Mouse (Mus musculus) midbrain, embryonic 15.5 days (tissue): ENCODE results near the gene Prcc. TPM values are rescaled to one million over a fixed set of nuclear protein-coding genes. Genes with fewer than 3 reads are reported as not detected.
"Not testable (repeated sequence)": the region's sequence is repeated elsewhere in the genome, so short reads cannot be mapped to it uniquely, and the experiment has no call there.

Experiments used
- ATAC-seq: fragments of 200-750 bp; cut with Nextera tagmentation; replicated peaks from 2 replicates; pipeline ENCODE4 v1.8.0; 2017; ENCODE audit warnings: moderate TSS enrichment
- H3K27ac ChIP-seq: fragments of 300-500 bp; sonication (generic); 2 replicates; pipeline ENCODE4 v1.5.1; 2015; ENCODE audit warnings: mild to moderate bottlenecking, inconsistent platforms
- H3K27me3 ChIP-seq: fragments of 300-500 bp; sonication (generic); replicated peaks from 2 replicates; pipeline ENCODE4 v1.6.1; 2015; ENCODE audit warnings: inconsistent platforms
- H3K36me3 ChIP-seq: fragments of 300-500 bp; sonication (generic); replicated peaks from 2 replicates; pipeline ENCODE4 v1.6.1; 2015; ENCODE audit warnings: inconsistent platforms
- H3K4me1 ChIP-seq: fragments of 300-500 bp; sonication (generic); 2 replicates; pipeline ENCODE4 v1.6.1; 2015; ENCODE audit warnings: inconsistent platforms
- H3K4me2 ChIP-seq: fragments of 300-500 bp; sonication (generic); 2 replicates; pipeline ENCODE4 v1.6.1; 2015; ENCODE audit warnings: inconsistent platforms, mild to moderate bottlenecking, moderate library complexity
- H3K4me3 ChIP-seq: fragments of 300-500 bp; sonication (generic); 2 replicates; pipeline ENCODE4 v1.5.1; 2015; ENCODE audit warnings: mild to moderate bottlenecking, inconsistent platforms
- H3K9ac ChIP-seq: fragments of 300-500 bp; sonication (generic); 2 replicates; pipeline ENCODE4 v1.6.1; 2015; ENCODE audit warnings: mild to moderate bottlenecking, inconsistent platforms
- H3K9me3 ChIP-seq: fragments of 300-500 bp; sonication (generic); 2 replicates; pipeline ENCODE4 v1.6.1; 2016; ENCODE audit warnings: inconsistent platforms
- WGBS: fragments of 180-500 bp; shearing (Covaris S2); methylation state at CpG from one replicate; pipeline ENCODE4 v1.1.7; 2015; ENCODE audit warnings: mixed read lengths; 5-methylcytosine and 5-hydroxymethylcytosine counted together
- polyA plus RNA-seq: library from polyadenylated mRNA; unstranded; fragments of >200 nt; fragmentation: Nextera tagmentation; extraction: Ambion mirVana; gene quantifications from 2 replicates; pipeline ENCODE4 v1.2.1, GENCODE M21; 2015

The Prcc gene
- polyA plus RNA-seq, 1 experiment from 2014 or later: 15.8 TPM

DNA sequence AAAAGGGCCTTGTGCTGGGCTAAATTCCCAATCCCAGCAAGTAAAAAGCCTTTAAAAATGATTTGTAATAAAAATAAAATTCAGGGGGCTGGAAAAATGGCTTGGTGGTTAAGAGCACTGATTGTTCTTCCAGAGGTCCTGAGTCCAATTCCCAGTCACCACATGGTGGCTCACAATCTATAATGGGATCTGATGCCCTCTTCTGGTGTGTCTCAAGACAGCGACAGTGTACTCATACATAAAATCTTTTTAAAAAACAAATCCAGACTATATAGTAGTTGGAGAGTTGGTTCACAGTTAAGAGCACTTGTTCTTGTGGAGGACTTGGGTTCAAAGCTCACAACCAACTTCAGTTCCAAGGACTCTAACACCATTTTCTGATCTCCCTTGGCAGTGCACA is 31.6 kb upstream of the Prcc start:
- Histone ChIP-seq H3K36me3 (peaks cover 22% of the 10 kb centered on the region), H3K27ac (no peak overlapping the region), H3K4me1 (peaks cover 19% of the 10 kb centered on the region), H3K9me3 (no peaks in the 10 kb centered on the region), H3K27me3 (no peaks in the 10 kb centered on the region), H3K4me2 (no peak overlapping the region), H3K9ac (no peak overlapping the region), H3K4me3 (no peak overlapping the region)
- no peak for ATAC-seq
- WGBS: 90% methylated on average over 1 of the region's 1 CpGs

GRCm38 (mm10) chr3:87913891-87914290 is 28.5 kb upstream of the Prcc start:
- H3K27me3 ChIP-seq: no peaks in the 10 kb centered on the region
- no peak overlapping the region for H3K9ac ChIP-seq
- H3K4me3 ChIP-seq: no peak overlapping the region
- no peak for ATAC-seq
- H3K4me1 ChIP-seq: peaks cover 25% of the 10 kb centered on the region
- no peaks in the 10 kb centered on the region for H3K9me3 ChIP-seq
- H3K4me2 ChIP-seq: no peak overlapping the region
- peaks cover 18% of the 10 kb centered on the region for H3K36me3 ChIP-seq
- H3K27ac ChIP-seq: no peak overlapping the region
- 96% methylated on average over 10 of the region's 10 CpGs for WGBS

DNA sequence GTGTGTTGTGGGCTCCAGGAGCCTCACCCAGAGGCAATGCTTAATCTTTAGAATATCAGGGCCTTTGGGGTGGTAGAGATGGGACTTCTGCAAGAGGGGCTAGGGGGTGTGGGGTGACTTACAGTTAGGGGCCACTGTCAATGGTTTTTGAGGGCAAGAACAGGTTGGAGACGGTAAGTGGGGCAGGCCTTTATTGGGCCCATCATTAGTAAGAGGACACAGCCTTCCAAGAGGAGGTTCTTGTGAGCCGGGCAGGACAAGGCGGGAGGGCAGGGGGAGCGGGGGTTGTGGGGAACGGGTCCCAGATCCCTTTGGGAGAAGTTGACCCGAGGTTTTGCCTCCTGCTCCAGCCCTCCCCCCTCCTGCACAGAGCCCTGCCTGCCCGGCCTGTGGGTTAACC is 28.1 kb upstream of the Prcc start:
- Histone ChIP-seq H3K9me3 (no peaks in the 10 kb centered on the region), H3K27ac (no peak overlapping the region), H3K27me3 (no peaks in the 10 kb centered on the region), H3K4me1 (peaks cover 26% of the 10 kb centered on the region), H3K4me3 (no peak overlapping the region), H3K36me3 (peaks cover 18% of the 10 kb centered on the region), H3K4me2 (no peak overlapping the region), H3K9ac (no peak overlapping the region)
- 87% methylated on average over 7 of the region's 7 CpGs for WGBS
- ATAC-seq: no peak

- no peaks in the 10 kb centered on the region for H3K27me3 ChIP-seq
- H3K4me2 ChIP-seq: peak overlapping the region; percentile 60
- H3K36me3 ChIP-seq: peaks cover 16% of the 10 kb centered on the region
- ATAC-seq: no peak
- H3K9ac ChIP-seq: peak overlapping the region; percentile 45
- H3K4me3 ChIP-seq: peak overlapping the region; percentile 42
- no peaks in the 10 kb centered on the region for H3K9me3 ChIP-seq
- peak overlapping the region; percentile 81 for H3K27ac ChIP-seq
- H3K4me1 ChIP-seq: peaks cover 42% of the 10 kb centered on the region
- 1% methylated on average over 12 of the region's 12 CpGs for WGBS
Measured at GRCm38 (mm10) chr3:87910573-87911141, 25.2 kb upstream of the Prcc start.

- H3K27ac ChIP-seq: peak overlapping the region; percentile 81
- ATAC-seq: no peak
- no peak overlapping the region; the same call in 1 of the 2 replicates for H3K4me3 ChIP-seq
- H3K27me3 ChIP-seq: no peaks in the 10 kb centered on the region
- H3K4me1 ChIP-seq: peaks cover 43% of the 10 kb centered on the region
- H3K4me2 ChIP-seq: peak overlapping the region; percentile 60
- peaks cover 10% of the 10 kb centered on the region for H3K36me3 ChIP-seq
- H3K9ac ChIP-seq: no peak overlapping the region
- no peaks in the 10 kb centered on the region for H3K9me3 ChIP-seq
- 7% methylated on average over 4 of the region's 4 CpGs for WGBS
Measured at GRCm38 (mm10) chr3:87909874-87910273, 24.5 kb upstream of the Prcc start.

- 95% methylated on average over 2 of the region's 2 CpGs for WGBS
- Histone ChIP-seq H3K9me3 (no peaks in the 10 kb centered on the region), H3K4me1 (peaks cover 43% of the 10 kb centered on the region), H3K27ac (no peak overlapping the region), H3K9ac (no peak overlapping the region), H3K27me3 (no peaks in the 10 kb centered on the region), H3K36me3 (0 out of 2 replicates have a peak, but pooled peaks cover 6% of the 10 kb centered on the region), H3K4me3 (no peak overlapping the region), H3K4me2 (peak overlapping the region; percentile 60; the same call in 1 of the 2 replicates)
- no peak for ATAC-seq
Measured at GRCm38 (mm10) chr3:87909381-87909780, 24.0 kb upstream of the Prcc start.

DNA sequence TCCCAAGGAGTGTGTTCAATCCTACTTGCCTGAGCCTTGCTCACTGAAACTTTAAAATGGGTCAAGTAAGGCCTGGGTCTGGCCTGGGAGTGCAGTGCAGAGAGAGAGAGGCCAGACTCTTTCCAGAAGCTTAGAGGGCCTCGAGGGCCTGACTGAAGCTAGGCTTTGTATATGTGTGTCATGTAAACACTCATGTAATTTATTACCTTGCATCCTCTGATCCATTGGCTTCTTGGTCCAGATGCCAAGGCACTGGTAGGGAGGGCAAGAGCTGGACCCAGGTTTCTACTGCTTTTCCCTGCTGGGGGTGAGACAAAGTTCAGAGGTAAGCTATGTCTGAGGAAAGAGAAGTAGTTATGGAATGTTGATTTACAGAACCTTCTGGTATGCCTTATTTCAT is 22.5 kb upstream of the Prcc start:
- Histone ChIP-seq H3K36me3 (no peaks in the 10 kb centered on the region), H3K4me1 (peaks cover 43% of the 10 kb centered on the region), H3K4me3 (peak overlapping the region; percentile 100), H3K4me2 (peak overlapping the region; percentile 89), H3K9me3 (no peaks in the 10 kb centered on the region), H3K27ac (no peak overlapping the region), H3K9ac (peak overlapping the region; percentile 97), H3K27me3 (no peaks in the 10 kb centered on the region)
- WGBS: 17% methylated on average over 1 of the region's 1 CpGs
- no peak for ATAC-seq

- Histone ChIP-seq H3K27ac (peak overlapping the region; percentile 96), H3K9ac (peak overlapping the region; percentile 97), H3K4me2 (peak overlapping the region; percentile 89), H3K4me1 (peaks cover 43% of the 10 kb centered on the region), H3K9me3 (no peaks in the 10 kb centered on the region), H3K27me3 (no peaks in the 10 kb centered on the region), H3K36me3 (no peaks in the 10 kb centered on the region), H3K4me3 (peak overlapping the region; percentile 100)
- under 1% methylated on average over 27 of the region's 27 CpGs for WGBS
- ATAC-seq: no peak
Measured at GRCm38 (mm10) chr3:87906981-87907857, 21.8 kb upstream of the Prcc start.

DNA sequence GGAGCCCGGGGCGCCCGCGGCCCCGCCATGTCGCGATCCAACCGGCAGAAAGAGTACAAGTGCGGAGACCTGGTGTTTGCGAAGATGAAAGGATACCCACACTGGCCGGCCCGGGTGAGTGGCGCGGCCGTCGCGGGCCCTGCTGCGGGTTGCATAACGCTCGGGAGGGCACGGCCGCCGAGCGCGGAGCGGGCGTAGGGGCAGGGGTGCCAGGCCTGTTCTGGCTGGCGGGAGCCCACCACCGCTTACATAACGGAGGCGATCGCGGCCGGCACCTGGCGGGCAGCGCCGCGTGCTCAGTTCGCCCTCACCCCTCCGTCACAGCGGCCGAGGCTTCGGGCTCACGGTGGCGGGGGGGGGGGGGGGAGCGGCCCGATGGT is 21.2 kb upstream of the Prcc start:
- Histone ChIP-seq H3K36me3 (no peaks in the 10 kb centered on the region), H3K9ac (peak overlapping the region; percentile 97), H3K27ac (peak overlapping the region; percentile 96), H3K9me3 (no peaks in the 10 kb centered on the region), H3K27me3 (no peaks in the 10 kb centered on the region), H3K4me2 (peak overlapping the region; percentile 89), H3K4me3 (peak overlapping the region; percentile 100), H3K4me1 (peaks cover 43% of the 10 kb centered on the region)
- under 1% methylated on average over 46 of the region's 47 CpGs for WGBS
- ATAC-seq: peak; percentile 66

GRCm38 (mm10) chr3:87905880-87906485 is 20.6 kb upstream of the Prcc start, which contains the start of gene Hdgf:
Gene Hdgf (plus strand): TSS chr3:87906321.
- Histone ChIP-seq H3K4me2 (peak within 1 kb of the TSS; percentile 89), H3K9me3 (no peaks in the 10 kb centered on the region), H3K9ac (peak within 1 kb of the TSS; percentile 97), H3K27ac (peak within 1 kb of the TSS; percentile 96), H3K36me3 (no peaks in the 10 kb centered on the region), H3K4me1 (peaks cover 39% of the 10 kb centered on the region), H3K4me3 (peak within 1 kb of the TSS; percentile 100), H3K27me3 (no peaks in the 10 kb centered on the region)
- WGBS: under 1% methylated on average over 55 of the region's 57 CpGs
- peak; percentile 95 for ATAC-seq

DNA sequence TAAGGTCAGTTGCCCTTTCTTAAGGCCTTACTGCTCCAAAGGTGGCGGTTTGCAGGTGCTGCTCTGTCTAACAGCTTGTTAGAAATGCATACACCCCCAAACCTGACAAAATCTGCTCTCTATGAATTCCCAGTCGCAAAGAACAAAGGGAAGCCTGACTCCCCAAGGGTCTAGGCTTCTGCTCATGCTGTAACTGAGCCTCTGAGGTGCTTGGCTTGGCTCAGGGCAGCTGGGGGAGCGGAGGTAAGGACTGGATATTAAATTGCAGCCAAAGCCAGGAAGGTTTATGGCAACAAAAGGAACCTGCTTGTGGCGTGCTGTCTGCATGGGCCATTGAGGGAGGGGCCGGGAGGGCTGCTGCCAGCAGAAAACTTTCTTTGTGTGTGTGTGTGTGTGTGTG is 18.4 kb upstream of the Prcc start:
- no peak overlapping the region for H3K4me2 ChIP-seq
- no peak overlapping the region for H3K9ac ChIP-seq
- H3K4me3 ChIP-seq: no peak overlapping the region
- no peak for ATAC-seq
- H3K36me3 ChIP-seq: no peaks in the 10 kb centered on the region
- H3K27ac ChIP-seq: no peak overlapping the region
- H3K9me3 ChIP-seq: no peaks in the 10 kb centered on the region
- H3K27me3 ChIP-seq: no peaks in the 10 kb centered on the region
- WGBS: 53% methylated on average over 5 of the region's 5 CpGs
- peaks cover 20% of the 10 kb centered on the region for H3K4me1 ChIP-seq

- not testable (repeated sequence) for H3K27me3 ChIP-seq, H3K9ac ChIP-seq, ATAC-seq, H3K4me1 ChIP-seq, H3K9me3 ChIP-seq, H3K4me3 ChIP-seq, H3K4me2 ChIP-seq, H3K36me3 ChIP-seq, H3K27ac ChIP-seq
- 84% methylated on average over 6 of the region's 6 CpGs for WGBS
Measured at GRCm38 (mm10) chr3:87901959-87902358, 16.6 kb upstream of the Prcc start.
